Mouse (Mus musculus): ENCODE results near the gene Cux1. TPM values are rescaled to one million over a fixed set of nuclear protein-coding genes. Genes with fewer than 3 reads are reported as not detected.

Gene Cux1
- polyA plus RNA-seq, 1 experiment, result 39.7 TPM

- Histone ChIP-seq H3K4me1 (peaks cover 86% of the 10 kb centered on the region), H3K36me3 (replicated peaks; ENCODE audit: low read length) (peaks cover 13% of the 10 kb centered on the region), H3K9me3 (no peaks in the 10 kb centered on the region), H3K27me3 (replicated peaks) (no peaks in the 10 kb centered on the region), H3K4me3 (replicated peaks) (peak overlapping the region; percentile 83)
- TF ChIP-seq FLI1 (IDR thresholded peaks at IDR 0.05; ENCODE audit: low read length) (no peak), GATA1 (IDR thresholded peaks at IDR 0.05; ENCODE audit: borderline replicate concordance, low read length) (no peak)
Measured at GRCm38 (mm10) chr5:136469301-136469700, 98.0 kb downstream of the Cux1 start.

GRCm38 (mm10) chr5:136467360-136467999, 99.8 kb downstream of the Cux1 start:
- Histone ChIP-seq H3K4me3 (replicated peaks) (no peak overlapping the region), H3K9me3 (no peaks in the 10 kb centered on the region), H3K36me3 (replicated peaks; ENCODE audit: low read length) (peaks cover 14% of the 10 kb centered on the region), H3K4me1 (peaks cover 93% of the 10 kb centered on the region), H3K27me3 (replicated peaks) (no peaks in the 10 kb centered on the region)
- TF ChIP-seq FLI1 (IDR thresholded peaks at IDR 0.05; ENCODE audit: low read length) (no peak), GATA1 (IDR thresholded peaks at IDR 0.05; ENCODE audit: borderline replicate concordance, low read length) (no peak)

- Histone ChIP-seq H3K36me3 (replicated peaks; ENCODE audit: low read length) (peaks cover 20% of the 10 kb centered on the region), H3K4me3 (replicated peaks) (peak overlapping the region; percentile 87), H3K27me3 (replicated peaks) (no peaks in the 10 kb centered on the region), H3K9me3 (no peaks in the 10 kb centered on the region), H3K4me1 (peaks cover 86% of the 10 kb centered on the region)
- TF ChIP-seq FLI1 (IDR thresholded peaks at IDR 0.05; ENCODE audit: low read length) (no peak), GATA1 (IDR thresholded peaks at IDR 0.05; ENCODE audit: borderline replicate concordance, low read length) (no peak)
Measured at GRCm38 (mm10) chr5:136465770-136466406, 101.4 kb downstream of the Cux1 start.

- H3K36me3 ChIP-seq (replicated peaks; ENCODE audit: low read length), result peaks cover 22% of the 10 kb centered on the region
- no peaks in the 10 kb centered on the region for H3K9me3 ChIP-seq
- H3K4me3 ChIP-seq (replicated peaks), result peak overlapping the region; percentile 87
- H3K4me1 ChIP-seq, result peaks cover 86% of the 10 kb centered on the region
- H3K27me3 ChIP-seq (replicated peaks), result no peaks in the 10 kb centered on the region
- TF ChIP-seq FLI1 (IDR thresholded peaks at IDR 0.05; ENCODE audit: low read length) (no peak), GATA1 (IDR thresholded peaks at IDR 0.05; ENCODE audit: borderline replicate concordance, low read length) (peak; percentile 90; the same call in 2 of the 3 replicates)
Measured at GRCm38 (mm10) chr5:136465366-136465765, 101.9 kb downstream of the Cux1 start.

GRCm38 (mm10) chr5:136464849-136465248, 102.4 kb downstream of the Cux1 start:
- H3K27me3 ChIP-seq (replicated peaks), result no peaks in the 10 kb centered on the region
- no peak overlapping the region for H3K4me3 ChIP-seq (replicated peaks)
- TF ChIP-seq FLI1 (IDR thresholded peaks at IDR 0.05; ENCODE audit: low read length) (no peak), GATA1 (IDR thresholded peaks at IDR 0.05; ENCODE audit: borderline replicate concordance, low read length) (no peak)
- no peaks in the 10 kb centered on the region for H3K9me3 ChIP-seq
- H3K36me3 ChIP-seq (replicated peaks; ENCODE audit: low read length), result peaks cover 26% of the 10 kb centered on the region
- peaks cover 86% of the 10 kb centered on the region for H3K4me1 ChIP-seq

- Histone ChIP-seq H3K36me3 (replicated peaks; ENCODE audit: low read length) (peaks cover 27% of the 10 kb centered on the region), H3K27me3 (replicated peaks) (no peaks in the 10 kb centered on the region), H3K4me1 (peaks cover 86% of the 10 kb centered on the region), H3K9me3 (no peaks in the 10 kb centered on the region), H3K4me3 (replicated peaks) (peak overlapping the region; percentile 23)
- no peak for TF ChIP-seq FLI1 (IDR thresholded peaks at IDR 0.05; ENCODE audit: low read length)
- TF ChIP-seq GATA1 (IDR thresholded peaks at IDR 0.05; ENCODE audit: borderline replicate concordance, low read length), result no peak
Measured at GRCm38 (mm10) chr5:136464128-136464527, 103.2 kb downstream of the Cux1 start.

- Histone ChIP-seq H3K9me3 (no peaks in the 10 kb centered on the region), H3K36me3 (replicated peaks; ENCODE audit: low read length) (peaks cover 27% of the 10 kb centered on the region), H3K27me3 (replicated peaks) (no peaks in the 10 kb centered on the region), H3K4me3 (replicated peaks) (no peak overlapping the region), H3K4me1 (peaks cover 86% of the 10 kb centered on the region)
- TF ChIP-seq GATA1 (IDR thresholded peaks at IDR 0.05; ENCODE audit: borderline replicate concordance, low read length) (no peak), FLI1 (IDR thresholded peaks at IDR 0.05; ENCODE audit: low read length) (no peak)
Measured at GRCm38 (mm10) chr5:136462613-136463012, 104.7 kb downstream of the Cux1 start.

- H3K4me3 ChIP-seq (replicated peaks), result peak overlapping the region; percentile 31
- H3K36me3 ChIP-seq (replicated peaks; ENCODE audit: low read length), result peaks cover 27% of the 10 kb centered on the region
- TF ChIP-seq GATA1 (IDR thresholded peaks at IDR 0.05; ENCODE audit: borderline replicate concordance, low read length) (no peak), FLI1 (IDR thresholded peaks at IDR 0.05; ENCODE audit: low read length) (no peak)
- H3K27me3 ChIP-seq (replicated peaks), result no peaks in the 10 kb centered on the region
- peaks cover 87% of the 10 kb centered on the region for H3K4me1 ChIP-seq
- no peaks in the 10 kb centered on the region for H3K9me3 ChIP-seq
Measured at GRCm38 (mm10) chr5:136459901-136460300, 107.4 kb downstream of the Cux1 start.

GRCm38 (mm10) chr5:136458893-136459499, 108.3 kb downstream of the Cux1 start:
- TF ChIP-seq FLI1 (IDR thresholded peaks at IDR 0.05; ENCODE audit: low read length) (no peak), GATA1 (IDR thresholded peaks at IDR 0.05; ENCODE audit: borderline replicate concordance, low read length) (no peak)
- H3K4me3 ChIP-seq (replicated peaks), result peak overlapping the region; percentile 84
- no peaks in the 10 kb centered on the region for H3K27me3 ChIP-seq (replicated peaks)
- no peaks in the 10 kb centered on the region for H3K9me3 ChIP-seq
- H3K4me1 ChIP-seq, result peaks cover 86% of the 10 kb centered on the region
- H3K36me3 ChIP-seq (replicated peaks; ENCODE audit: low read length), result peaks cover 26% of the 10 kb centered on the region
